Mouse (Mus musculus) cerebellum, postnatal 4 days (tissue): ENCODE data around the gene Tmem107.
A peak's percentile ranks its signal among the peaks of the same experiment; 100 is the strongest.
"Not testable (repeated sequence)": the region's sequence is repeated elsewhere in the genome, so short reads cannot be mapped to it uniquely, and the experiment has no call there.

ENCODE experiments used
- DNase-seq, 2 experiments: peaks; one replicate each; pipeline ENCODE4 v3.0.0; 2022; ENCODE audit warnings: low spot score in 2 of 2, mixed read lengths in 1 of 2

Gene Tmem107

GRCm38 (mm10) chr11:69092386-69092751 is 21.8 kb downstream of the Tmem107 start:
- peak; percentile 85 to 88 for DNase-seq

- no peak for DNase-seq
Observed at GRCm38 (mm10) chr11:69092871-69093270, 22.3 kb downstream of the Tmem107 start.

- DNase-seq, result not testable (repeated sequence)
Observed at GRCm38 (mm10) chr11:69093856-69094255, 23.2 kb downstream of the Tmem107 start.

- DNase-seq, result peak; percentile 89 to 95
Observed at GRCm38 (mm10) chr11:69094697-69095429, 24.3 kb downstream of the Tmem107 start, which contains the start of gene Per1. TSS of gene Per1 (plus strand) at chr11:69095217.

- DNase-seq, result no peak
Observed at GRCm38 (mm10) chr11:69095511-69096231, 25.1 kb downstream of the Tmem107 start.

- DNase-seq, result no peak
Observed at GRCm38 (mm10) chr11:69096360-69096986, 25.9 kb downstream of the Tmem107 start.

- peak; percentile 81 to 84 for DNase-seq
Observed at GRCm38 (mm10) chr11:69096987-69097900, 26.6 kb downstream of the Tmem107 start.

- no peak for DNase-seq
Observed at GRCm38 (mm10) chr11:69098039-69098761, 27.6 kb downstream of the Tmem107 start.

- DNase-seq, result peak; percentile 89 to 96
Observed at GRCm38 (mm10) chr11:69098762-69099091, 28.1 kb downstream of the Tmem107 start.

GRCm38 (mm10) chr11:69099177-69099914 is 28.7 kb downstream of the Tmem107 start:
- peak in 1 of 2 experiments; percentile 59 for DNase-seq

GRCm38 (mm10) chr11:69099915-69100345 is 29.3 kb downstream of the Tmem107 start:
- DNase-seq, result peak in 1 of 2 experiments; percentile 71

- DNase-seq, result no peak
Observed at GRCm38 (mm10) chr11:69100639-69101360, 30.2 kb downstream of the Tmem107 start.

- DNase-seq, result no peak
Observed at GRCm38 (mm10) chr11:69101604-69102402, 31.2 kb downstream of the Tmem107 start.

- DNase-seq, result no peak
Observed at GRCm38 (mm10) chr11:69102403-69102725, 31.8 kb downstream of the Tmem107 start.

GRCm38 (mm10) chr11:69103121-69103520 is 32.5 kb downstream of the Tmem107 start:
- DNase-seq, result no peak

GRCm38 (mm10) chr11:69103531-69104435 is 33.2 kb downstream of the Tmem107 start:
- no peak for DNase-seq

GRCm38 (mm10) chr11:69104487-69104886 is 33.9 kb downstream of the Tmem107 start:
- DNase-seq, result no peak

GRCm38 (mm10) chr11:69105227-69105626 is 34.6 kb downstream of the Tmem107 start:
- DNase-seq, result no peak
